Mouse (Mus musculus): ENCODE data around the gene Vmn2r79.
"Not testable (repeated sequence)": the region's sequence is repeated elsewhere in the genome, so short reads cannot be mapped to it uniquely, and the experiment has no call there.

The Vmn2r79 gene

DNA sequence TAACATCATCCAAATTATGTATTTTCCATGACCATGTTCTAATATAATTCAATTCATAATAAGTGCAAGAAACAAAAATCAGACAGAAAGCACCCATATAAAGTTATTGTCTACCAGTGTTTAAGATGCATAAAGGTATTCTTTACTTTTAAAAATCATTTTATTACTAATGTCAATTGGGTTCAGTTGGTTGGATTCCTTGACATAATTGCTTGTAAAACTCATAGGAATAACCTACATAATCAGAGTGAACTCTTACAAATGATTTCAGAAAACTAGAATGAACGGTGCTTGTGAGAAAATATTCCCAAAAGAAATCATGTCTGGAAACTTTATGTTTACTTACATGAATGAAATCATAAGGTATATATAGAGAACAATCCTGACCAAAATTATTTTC lies at the start of gene Vmn2r79:
Gene Vmn2r79 (plus strand): TSS at position 301 of the 400 bp plus-strand sequence.
- not testable (repeated sequence) for DNase-seq (ENCODE audit: low read depth)

DNA sequence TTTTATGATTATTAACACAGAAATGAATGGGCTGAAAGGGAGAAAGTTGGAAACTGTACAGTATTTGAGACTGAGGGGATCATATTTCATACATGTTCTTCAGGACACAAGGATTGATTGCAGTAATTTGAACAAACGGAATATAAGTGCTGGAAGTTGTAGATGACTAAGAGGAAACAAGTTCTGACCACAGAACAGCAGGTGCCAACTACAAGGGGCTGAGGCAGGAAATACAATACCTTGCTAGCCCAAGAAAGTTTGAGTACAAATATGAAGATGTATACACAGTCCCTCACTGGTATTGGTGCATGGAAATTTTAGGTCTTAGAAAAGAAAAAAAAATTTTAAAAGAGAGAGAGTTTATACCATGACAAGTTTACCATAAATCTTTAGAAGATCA lies 1.2 kb upstream of the Vmn2r79 start:
- DNase-seq (ENCODE audit: low read depth): no peak

DNA sequence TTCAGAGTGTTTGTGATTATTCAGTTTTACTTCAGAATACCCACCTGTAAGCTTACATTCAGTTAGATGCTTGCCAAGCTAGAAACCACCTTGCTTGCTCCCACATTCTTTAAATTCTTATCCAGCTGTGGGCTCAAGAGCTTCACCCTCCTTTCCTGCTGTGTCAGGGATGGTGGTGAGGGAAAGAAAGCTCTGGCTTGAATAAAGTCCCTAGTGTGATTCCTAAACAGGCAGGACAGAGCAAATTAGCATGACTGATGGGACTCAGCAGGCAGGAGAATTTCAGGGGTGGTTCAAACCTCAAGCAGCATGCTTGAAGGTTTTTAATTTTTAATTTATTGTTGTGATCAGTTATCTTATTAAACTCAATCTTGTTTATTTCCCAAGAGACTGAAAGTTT lies 30.6 kb downstream of the Vmn2r79 start:
- not testable (repeated sequence) for DNase-seq (ENCODE audit: low read depth)

GRCm38 (mm10) chr7:87063576-87063975 lies 67.7 kb downstream of the Vmn2r79 start:
- no peak for DNase-seq (ENCODE audit: low read depth)

Measured in naive thymus-derived CD4-positive, alpha-beta T cell, adult 2 months (primary cell).